Mouse (Mus musculus) frontal cortex, postnatal 10 days (tissue): ENCODE data around the gene Clhc1.
"Not testable (repeated sequence)": the region's sequence is repeated elsewhere in the genome, so short reads cannot be mapped to it uniquely, and the experiment has no call there.

ENCODE experiments used
- DNase-seq, 2 experiments: peaks; one replicate each; pipeline ENCODE4 v3.0.0; 2022; ENCODE audit warnings: low spot score in 2 of 2, mixed read lengths in 1 of 2

Clhc1 gene

GRCm38 (mm10) chr11:29547752-29548503, at the start of gene Clhc1, which contains the start of gene Rps27a:
Gene Clhc1, plus strand, starts transcription at chr11:29547950.
Gene Rps27a, minus strand, starts transcription at chr11:29548109.
- DNase-seq: peak; percentile 83 to 91

GRCm38 (mm10) chr11:29503948-29504893, 43.5 kb upstream of the Clhc1 start:
- DNase-seq: no peak

GRCm38 (mm10) chr11:29504899-29505625, 42.7 kb upstream of the Clhc1 start:
- no peak for DNase-seq

- DNase-seq: no peak
Observed at GRCm38 (mm10) chr11:29509421-29509820, 38.3 kb upstream of the Clhc1 start.

GRCm38 (mm10) chr11:29512818-29513535, 34.8 kb upstream of the Clhc1 start:
- no peak for DNase-seq

- no peak for DNase-seq
Observed at GRCm38 (mm10) chr11:29514325-29514681, 33.4 kb upstream of the Clhc1 start.

- peak; percentile 72 to 74 for DNase-seq
Observed at GRCm38 (mm10) chr11:29514682-29515412, 32.9 kb upstream of the Clhc1 start, which contains the start of gene Prorsd1. Gene Prorsd1, minus strand, starts transcription at chr11:29515033.

GRCm38 (mm10) chr11:29525988-29526794, 21.6 kb upstream of the Clhc1 start, which contains the start of gene Mtif2:
Gene Mtif2, plus strand, starts transcription at chr11:29526408.
- peak; percentile 46 to 76 for DNase-seq

GRCm38 (mm10) chr11:29538201-29538600, 9.5 kb upstream of the Clhc1 start:
- DNase-seq: no peak

- no peak for DNase-seq
Observed at GRCm38 (mm10) chr11:29544225-29544945, 3.4 kb upstream of the Clhc1 start.

GRCm38 (mm10) chr11:29545150-29545752, 2.5 kb upstream of the Clhc1 start:
- not testable (repeated sequence) for DNase-seq

- DNase-seq: not testable (repeated sequence)
Observed at GRCm38 (mm10) chr11:29546297-29546696, 1.5 kb upstream of the Clhc1 start.

- no peak for DNase-seq
Observed at GRCm38 (mm10) chr11:29546762-29547161, 988 bp upstream of the Clhc1 start.

GRCm38 (mm10) chr11:29547249-29547751, 450 bp upstream of the Clhc1 start:
- DNase-seq: no peak

GRCm38 (mm10) chr11:29548504-29549424, 1.0 kb downstream of the Clhc1 start:
- DNase-seq: peak in 1 of 2 experiments; percentile 11

- no peak for DNase-seq
Observed at GRCm38 (mm10) chr11:29549425-29549778, 1.7 kb downstream of the Clhc1 start.

- no peak for DNase-seq
Observed at GRCm38 (mm10) chr11:29560452-29560851, 12.7 kb downstream of the Clhc1 start.
